Mouse (Mus musculus): ENCODE measurements around the gene Ttc41.

DNA sequence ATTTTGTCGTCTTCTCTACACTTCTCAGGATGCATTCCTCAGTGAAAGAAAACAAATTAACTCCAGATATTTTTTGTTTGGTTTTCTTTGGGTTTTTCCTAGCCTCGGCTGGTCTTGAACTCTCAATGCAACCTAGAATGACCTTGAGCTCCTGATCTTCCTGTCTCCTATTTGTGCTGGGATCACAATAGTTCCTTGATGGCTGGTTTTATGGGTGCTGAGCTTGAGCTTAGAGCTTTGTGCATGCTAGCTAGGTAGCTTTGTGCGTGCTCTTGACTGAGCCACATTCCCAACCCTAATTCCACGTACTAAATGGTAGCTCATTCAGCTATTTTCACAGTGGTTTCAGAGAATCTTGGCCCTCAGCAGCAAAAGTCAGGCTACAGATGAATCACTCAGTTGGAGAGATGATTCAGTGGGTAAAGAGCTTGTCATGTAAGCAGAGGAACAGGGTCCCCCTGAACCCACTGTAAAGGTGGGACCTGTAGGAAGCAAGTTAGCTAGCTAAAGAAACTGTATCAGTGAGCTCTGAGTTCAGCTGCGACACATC, 78.6 kb downstream of the Ttc41 start:
- TF ChIP-seq CTCF (IDR thresholded peaks at IDR 0.05; ENCODE audit: low read depth, low read length) (no peak), POLR2A (IDR thresholded peaks at IDR 0.05; ENCODE audit: insufficient read depth, low read length) (no peak), EP300 (IDR thresholded peaks at IDR 0.05; ENCODE audit: insufficient read depth, low read depth, low read length) (no peak)

Data from ES-Bruce4 (cell line).